Mouse (Mus musculus) layer of hippocampus, adult 18-20 months (tissue): ENCODE measurements around the gene Tmem30c. TPM values are rescaled to one million over a fixed set of nuclear protein-coding genes. Genes with fewer than 3 reads are reported as not detected.

ENCODE experiments used
- DNase-seq, 2 experiments: peaks; one replicate each; pipeline ENCODE4 v3.0.0; 2022; ENCODE audit warnings: low spot score in 2 of 2
- total RNA-seq, 2 experiments: library from RNA; stranded (reverse); gene quantifications; 2 replicates each; pipeline ENCODE4 v1.2.3; 2021

Gene Tmem30c
- total RNA-seq, 2 experiments from 2014 or later: 0.42 to 0.43 TPM

GRCm38 (mm10) chr16:57295216-57295934 lies 2.7 kb upstream of the Tmem30c start:
- DNase-seq: no peak

GRCm38 (mm10) chr16:57292296-57292695 lies 369 bp downstream of the Tmem30c start:
- DNase-seq: no peak

GRCm38 (mm10) chr16:57291696-57292095 lies 969 bp downstream of the Tmem30c start:
- DNase-seq: no peak

GRCm38 (mm10) chr16:57281417-57281816 lies 11.2 kb downstream of the Tmem30c start:
- DNase-seq: no peak

- DNase-seq: no peak
These were observed 12.1 kb downstream of the Tmem30c start for GRCm38 (mm10) chr16:57280221-57281217.

GRCm38 (mm10) chr16:57278976-57279626 lies 13.6 kb downstream of the Tmem30c start:
- DNase-seq: no peak

GRCm38 (mm10) chr16:57269751-57270150 lies 22.9 kb downstream of the Tmem30c start:
- DNase-seq: no peak

GRCm38 (mm10) chr16:57268058-57268841 lies 24.4 kb downstream of the Tmem30c start:
- peak; percentile 63 to 80 for DNase-seq

- DNase-seq: no peak
These were observed 25.6 kb downstream of the Tmem30c start for GRCm38 (mm10) chr16:57267068-57267467.

- no peak for DNase-seq
These were observed 32.5 kb downstream of the Tmem30c start for GRCm38 (mm10) chr16:57260152-57260551.

GRCm38 (mm10) chr16:57259356-57260083 lies 33.1 kb downstream of the Tmem30c start:
- DNase-seq: no peak

- no peak for DNase-seq
These were observed 40.9 kb downstream of the Tmem30c start for GRCm38 (mm10) chr16:57251589-57252421.

GRCm38 (mm10) chr16:57250991-57251390 lies 41.7 kb downstream of the Tmem30c start:
- DNase-seq: no peak

GRCm38 (mm10) chr16:57247464-57247863 lies 45.2 kb downstream of the Tmem30c start:
- no peak for DNase-seq

- DNase-seq: no peak
These were observed 46.1 kb downstream of the Tmem30c start for GRCm38 (mm10) chr16:57246596-57246995.

GRCm38 (mm10) chr16:57243858-57244248 lies 48.8 kb downstream of the Tmem30c start:
- peak; percentile 71 to 83 for DNase-seq

GRCm38 (mm10) chr16:57243205-57243857 lies 49.3 kb downstream of the Tmem30c start:
- no peak for DNase-seq

- no peak for DNase-seq
These were observed 49.8 kb downstream of the Tmem30c start for GRCm38 (mm10) chr16:57242857-57243204.
